Mouse (Mus musculus) heart, postnatal 10 days (tissue): ENCODE results near the gene Hfe. TPM values are rescaled to one million over a fixed set of nuclear protein-coding genes. Genes with fewer than 3 reads are reported as not detected.

Source experiments
- microRNA-seq, 2 experiments: library from miRNA; unstranded; fragments of <30 nt; microRNA quantifications; one replicate each; pipeline ENCODE4 v1.2.0; 2022
- total RNA-seq, 2 experiments: library from RNA; stranded (reverse); gene quantifications; 2 replicates each; pipeline ENCODE4 v1.2.3; 2021

The Hfe gene
- total RNA-seq, 2 experiments from 2014 or later = 26.7 to 32.4 TPM

Small RNA genes lying within 50 kb of the gene (microRNA-seq; reads per million reads assigned to microRNA genes)
- gene Gm44314 (0 reads per million in 2 experiments), gene Gm44350 (0 reads per million in 2 experiments), gene Gm44484 (0 reads per million in 2 experiments)

Other genes with a start within 250 kb of the Hfe start
- gene Btn1a1, start 245.0 kb downstream of the Hfe start, total RNA-seq = not detected
- gene Btn2a2, start 222.0 kb downstream of the Hfe start, total RNA-seq = not detected
- gene Hist1h4h, start 179.8 kb downstream of the Hfe start, total RNA-seq = 100 to 1,000 TPM; 743 to 812 TPM
- gene Hist1h2af, start 176.9 kb downstream of the Hfe start, total RNA-seq = 100 to 1,000 TPM; 171 to 245 TPM
- gene Hist1h3g, start 175.4 kb downstream of the Hfe start, total RNA-seq = 10 to 100 TPM; 45.9 to 66.2 TPM
- 10 to 100 TPM in 1 of 2 experiments, 1 to 10 TPM in 1; 9.2 to 11.2 TPM for gene Hist1h2bh, start 167.5 kb downstream of the Hfe start, total RNA-seq
- gene Hist1h3f, start 166.8 kb downstream of the Hfe start, total RNA-seq = 10 to 100 TPM; 52.6 to 63.4 TPM
- 100 to 1,000 TPM; 308 to 354 TPM for gene Hist1h4f, start 159.2 kb downstream of the Hfe start, total RNA-seq
- gene Hist1h1d, start 157.6 kb downstream of the Hfe start, total RNA-seq = 10 to 100 TPM; 16.9 to 20.1 TPM
- gene Hist1h3e, start 148.5 kb downstream of the Hfe start, total RNA-seq = 100 to 1,000 TPM; 125 to 161 TPM
- 10 to 100 TPM; 38.7 to 42.6 TPM for gene Hist1h2ae, start 139.6 kb downstream of the Hfe start, total RNA-seq
- 100 to 1,000 TPM; 285 to 300 TPM for gene Hist1h2bg, start 139.5 kb downstream of the Hfe start, total RNA-seq
- gene Hist1h2bf, start 136.7 kb downstream of the Hfe start, total RNA-seq = 100 to 1,000 TPM; 116 to 129 TPM
- gene Hist1h2ad, start 136.5 kb downstream of the Hfe start, total RNA-seq = 10 to 100 TPM; 32.3 to 37.7 TPM
- gene Hist1h3d, start 135.1 kb downstream of the Hfe start, total RNA-seq = 10 to 100 TPM; 26.2 to 30.6 TPM
- gene Hist1h4d, start 129.3 kb downstream of the Hfe start, total RNA-seq = 100 to 1,000 TPM; 167 to 189 TPM
- 10 to 100 TPM; 18.8 to 19.8 TPM for gene Hist1h2be, start 89.7 kb downstream of the Hfe start, total RNA-seq
- 100 to 1,000 TPM; 138 to 168 TPM for gene Hist1h1e, start 88.3 kb downstream of the Hfe start, total RNA-seq
- gene Hist1h2ac, start 26.9 kb downstream of the Hfe start, total RNA-seq = 1 to 10 TPM; 5.1 to 6.2 TPM
- gene Hist1h2bc, start 26.7 kb downstream of the Hfe start, total RNA-seq = 10 to 100 TPM; 50.8 to 51.3 TPM
- gene Hist1h1t, start 15.0 kb downstream of the Hfe start, total RNA-seq = under 1 TPM; 0.29 to 0.67 TPM
- 100 to 1,000 TPM; 105 to 116 TPM for gene Hist1h4c, start 12.4 kb downstream of the Hfe start, total RNA-seq
- 100 to 1,000 TPM; 299 to 383 TPM for gene Hist1h1c, start 28.0 kb upstream of the Hfe start, total RNA-seq
- gene Hist1h3c, start 34.7 kb upstream of the Hfe start, total RNA-seq = 100 to 1,000 TPM in 1 of 2 experiments, 10 to 100 TPM in 1; 84.0 to 101 TPM
- 100 to 1,000 TPM; 105 to 106 TPM for gene Hist1h2bb, start 35.9 kb upstream of the Hfe start, total RNA-seq
- gene Hist1h2ab, start 40.3 kb upstream of the Hfe start, total RNA-seq = 100 to 1,000 TPM; 166 to 169 TPM
- 100 to 1,000 TPM; 221 to 266 TPM for gene Hist1h3b, start 41.4 kb upstream of the Hfe start, total RNA-seq
- gene Hist1h4b, start 46.2 kb upstream of the Hfe start, total RNA-seq = 100 to 1,000 TPM; 130 to 151 TPM
- gene Hist1h4a, start 50.4 kb upstream of the Hfe start, total RNA-seq = 100 to 1,000 TPM; 162 to 177 TPM
- 100 to 1,000 TPM; 160 to 202 TPM for gene Hist1h3a, start 51.5 kb upstream of the Hfe start, total RNA-seq
- gene Hist1h1a, start 52.8 kb upstream of the Hfe start, total RNA-seq = 100 to 1,000 TPM; 109 to 127 TPM
- gene Trim38, start 59.1 kb upstream of the Hfe start, total RNA-seq = not detected
- not detected for gene Slc17a2, start 96.1 kb upstream of the Hfe start, total RNA-seq
- gene Slc17a3, start 128.6 kb upstream of the Hfe start, total RNA-seq = not detected
- gene Slc17a1, start 156.9 kb upstream of the Hfe start, total RNA-seq = not detected
- not detected for gene Slc17a4, start 204.2 kb upstream of the Hfe start, total RNA-seq
- not detected for gene Hist1h2ba, start 223.3 kb upstream of the Hfe start, total RNA-seq
- gene Hist1h2aa, start 223.6 kb upstream of the Hfe start, total RNA-seq = not detected